Mouse (Mus musculus) erythroblast, embryonic 14.5 days (primary cell): ENCODE results near the gene Gpr157. TPM values are rescaled to one million over a fixed set of nuclear protein-coding genes. Genes with fewer than 3 reads are reported as not detected.

Experiments used
- H3K27me3 ChIP-seq: 2 replicates; pipeline ENCODE4 v1.6.1; 2012; ENCODE audit warnings: inconsistent platforms; ENCODE audit not compliant: control insufficient read depth
- H3K36me3 ChIP-seq: 2 replicates; pipeline ENCODE4 v1.6.1; 2012; ENCODE audit warnings: mild to moderate bottlenecking, inconsistent platforms; ENCODE audit not compliant: control insufficient read depth
- H3K4me1 ChIP-seq: 2 replicates; pipeline ENCODE4 v1.6.1; 2012; ENCODE audit warnings: inconsistent platforms; ENCODE audit not compliant: control insufficient read depth
- H3K4me3 ChIP-seq: replicated peaks from 2 replicates; pipeline ENCODE3; 2012; ENCODE audit warnings: moderate library complexity, mild to moderate bottlenecking, inconsistent platforms
- H3K9me3 ChIP-seq: 2 replicates; pipeline ENCODE4 v1.6.1; 2012; ENCODE audit warnings: low read length, inconsistent platforms, mixed read lengths; ENCODE audit not compliant: control insufficient read depth
- GATA1 ChIP-seq: IDR thresholded peaks from 2 replicates; pipeline ENCODE4 v1.6.1; 2012; ENCODE audit warnings: low read length, inconsistent platforms, mixed read lengths
- TAL1 ChIP-seq: IDR thresholded peaks from 3 replicates; pipeline ENCODE4 v1.6.1; 2012; ENCODE audit warnings: low read length, inconsistent platforms, mixed read lengths
- polyA plus RNA-seq: library from polyadenylated mRNA; stranded (reverse); fragments of >175 nt; gene quantifications from 2 replicates; pipeline ENCODE4 v1.2.3, GENCODE M21; 2012

Gene Gpr157
- polyA plus RNA-seq, 1 experiment = 0.01 TPM

DNA sequence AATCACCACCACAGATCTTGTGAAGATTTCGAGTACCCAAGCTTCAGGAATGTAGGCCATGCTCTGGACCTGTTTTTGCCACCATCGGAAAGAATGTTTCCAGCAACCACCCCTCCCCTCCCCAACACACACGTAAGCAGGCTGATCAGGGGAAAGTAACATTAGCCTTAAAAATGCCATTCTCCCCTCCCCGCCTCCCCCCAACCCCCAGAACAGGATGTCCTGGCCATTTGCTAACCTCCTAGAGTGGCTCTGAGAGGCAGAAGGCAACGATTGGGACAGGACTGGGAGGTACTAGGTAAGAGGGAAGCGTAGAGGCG, 364 bp upstream of the Gpr157 start:
- peaks cover 16% of the 10 kb centered on the region for H3K4me1 ChIP-seq
- peak overlapping the region; percentile 53 for H3K4me3 ChIP-seq
- H3K27me3 ChIP-seq = peaks cover 25% of the 10 kb centered on the region

DNA sequence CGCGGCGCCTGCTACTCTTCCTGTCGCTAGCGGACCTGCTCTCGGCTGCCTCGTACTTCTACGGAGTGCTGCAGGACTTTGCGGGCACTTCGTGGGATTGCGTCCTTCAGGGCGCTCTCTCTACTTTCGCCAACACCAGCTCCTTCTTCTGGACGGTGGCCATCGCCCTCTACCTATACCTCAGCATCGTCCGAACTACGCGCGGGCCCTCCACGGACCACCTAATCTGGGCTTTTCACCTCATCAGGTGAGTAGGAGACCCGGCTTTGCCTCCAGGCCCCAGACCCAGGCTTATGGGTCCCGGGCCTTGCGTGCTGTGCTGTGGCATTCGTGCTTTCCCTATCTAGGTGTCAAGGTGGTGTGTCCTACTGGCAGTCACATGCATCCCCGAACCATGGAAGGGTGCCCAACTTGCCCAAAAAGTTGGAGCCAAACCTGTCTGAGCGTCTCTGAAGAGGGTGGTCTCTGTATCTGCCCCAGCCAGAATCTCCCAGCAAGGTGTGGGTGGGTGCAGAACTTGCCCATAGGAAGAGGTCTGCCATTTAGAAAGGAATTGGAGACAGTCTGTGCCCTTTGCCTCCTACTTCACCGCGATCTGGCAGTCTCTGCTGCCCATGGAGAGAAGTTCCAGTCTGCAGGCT, 845 bp downstream of the Gpr157 start:
- H3K36me3 ChIP-seq = no peaks in the 10 kb centered on the region
- 0 out of 2 replicates have a peak, but pooled peaks cover 2% of the 10 kb centered on the region for H3K9me3 ChIP-seq
- peaks cover 16% of the 10 kb centered on the region for H3K4me1 ChIP-seq
- TF ChIP-seq GATA1 (no peak), TAL1 (no peak)
- peak overlapping the region; percentile 53 for H3K4me3 ChIP-seq
- peaks cover 25% of the 10 kb centered on the region for H3K27me3 ChIP-seq

More for the DNA sequence above, 364 bp upstream of the Gpr157 start:
- TF ChIP-seq TAL1 = no peak
- TF ChIP-seq GATA1 = no peak
- 0 out of 2 replicates have a peak, but pooled peaks cover 2% of the 10 kb centered on the region for H3K9me3 ChIP-seq
- H3K36me3 ChIP-seq = no peaks in the 10 kb centered on the region

DNA sequence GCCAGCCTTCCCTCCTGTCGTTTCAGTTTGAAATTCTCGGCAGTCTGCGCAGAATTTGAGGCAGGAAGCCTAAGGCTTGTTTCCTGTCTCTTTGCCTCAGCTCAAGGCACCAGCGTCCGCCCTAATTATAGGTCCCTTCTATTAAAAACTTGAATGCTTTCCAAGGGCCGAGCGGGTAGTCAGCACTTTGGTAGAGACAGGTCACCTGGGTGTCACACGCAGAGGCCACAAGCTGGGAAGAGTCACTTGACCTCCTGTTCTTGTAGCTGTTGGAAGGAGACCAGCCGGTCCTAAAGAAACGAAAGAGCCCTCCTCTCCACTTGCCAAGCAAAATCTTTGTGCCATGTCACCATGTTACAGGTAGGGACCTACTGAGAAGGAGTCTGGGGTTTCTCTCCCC, 2.0 kb downstream of the Gpr157 start:
- H3K9me3 ChIP-seq = 0 out of 2 replicates have a peak, but pooled peaks cover 2% of the 10 kb centered on the region
- TF ChIP-seq GATA1 (no peak), TAL1 (no peak)
- H3K4me1 ChIP-seq = peaks cover 16% of the 10 kb centered on the region
- H3K36me3 ChIP-seq = no peaks in the 10 kb centered on the region
- H3K4me3 ChIP-seq = no peak overlapping the region
- peaks cover 25% of the 10 kb centered on the region for H3K27me3 ChIP-seq

DNA sequence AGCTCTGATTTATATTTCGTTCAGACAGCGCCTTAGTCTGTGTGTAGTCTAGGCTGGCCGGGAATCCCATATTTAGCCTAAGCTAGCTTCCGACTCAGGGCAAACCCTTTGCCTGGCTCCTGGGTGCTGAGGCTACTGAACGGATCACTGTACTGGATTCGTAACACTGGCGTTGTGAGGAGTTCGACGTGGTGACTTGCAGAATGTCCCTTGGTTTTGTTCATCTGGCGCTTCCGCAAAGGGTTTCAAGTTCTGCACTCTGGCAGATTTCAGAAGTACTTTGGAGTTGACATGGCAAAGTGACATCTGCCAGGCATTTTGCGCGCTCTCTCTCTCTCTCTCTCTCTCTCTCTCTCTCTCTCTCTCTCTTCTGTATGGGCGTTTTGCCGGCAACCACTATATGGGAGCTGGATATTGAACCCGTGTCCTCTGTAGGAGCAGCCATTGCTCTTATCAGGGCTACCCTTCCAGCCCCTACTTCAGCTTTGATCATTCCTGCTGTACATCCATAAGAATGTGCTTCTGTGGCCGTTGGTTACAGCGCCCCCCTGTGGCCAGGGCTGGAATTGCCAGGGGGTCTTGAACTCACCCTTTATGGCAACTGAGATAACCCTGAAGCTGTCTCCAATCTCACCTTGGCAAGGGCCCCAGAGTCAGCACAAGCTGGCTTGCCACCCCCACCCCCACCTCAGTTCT, 4.9 kb downstream of the Gpr157 start:
- Histone ChIP-seq H3K4me3 (no peak overlapping the region), H3K36me3 (no peaks in the 10 kb centered on the region), H3K9me3 (no peaks in the 10 kb centered on the region), H3K4me1 (peaks cover 13% of the 10 kb centered on the region), H3K27me3 (peaks cover 25% of the 10 kb centered on the region)
- TF ChIP-seq TAL1 = no peak
- TF ChIP-seq GATA1 = no peak

DNA sequence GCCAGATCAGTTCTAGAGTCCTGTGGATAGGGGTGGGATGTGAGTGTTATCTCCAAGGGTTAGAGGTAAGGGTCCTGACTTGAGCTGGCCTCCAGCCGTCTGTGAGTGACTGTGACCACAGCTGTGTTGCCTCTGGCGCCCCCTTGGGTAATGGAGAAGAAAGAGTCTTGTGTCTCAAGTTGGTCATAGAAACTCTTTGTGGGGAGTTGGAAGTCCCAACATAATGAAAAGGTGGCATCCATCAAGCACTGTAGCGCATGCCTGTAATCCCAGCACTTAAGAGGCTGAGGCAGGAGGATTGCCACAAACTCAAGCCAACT, 5.4 kb downstream of the Gpr157 start:
- no peak overlapping the region for H3K4me3 ChIP-seq
- H3K9me3 ChIP-seq = no peaks in the 10 kb centered on the region
- H3K36me3 ChIP-seq = no peaks in the 10 kb centered on the region
- TF ChIP-seq GATA1 (no peak), TAL1 (no peak)
- H3K27me3 ChIP-seq = peaks cover 24% of the 10 kb centered on the region
- peaks cover 8% of the 10 kb centered on the region for H3K4me1 ChIP-seq

DNA sequence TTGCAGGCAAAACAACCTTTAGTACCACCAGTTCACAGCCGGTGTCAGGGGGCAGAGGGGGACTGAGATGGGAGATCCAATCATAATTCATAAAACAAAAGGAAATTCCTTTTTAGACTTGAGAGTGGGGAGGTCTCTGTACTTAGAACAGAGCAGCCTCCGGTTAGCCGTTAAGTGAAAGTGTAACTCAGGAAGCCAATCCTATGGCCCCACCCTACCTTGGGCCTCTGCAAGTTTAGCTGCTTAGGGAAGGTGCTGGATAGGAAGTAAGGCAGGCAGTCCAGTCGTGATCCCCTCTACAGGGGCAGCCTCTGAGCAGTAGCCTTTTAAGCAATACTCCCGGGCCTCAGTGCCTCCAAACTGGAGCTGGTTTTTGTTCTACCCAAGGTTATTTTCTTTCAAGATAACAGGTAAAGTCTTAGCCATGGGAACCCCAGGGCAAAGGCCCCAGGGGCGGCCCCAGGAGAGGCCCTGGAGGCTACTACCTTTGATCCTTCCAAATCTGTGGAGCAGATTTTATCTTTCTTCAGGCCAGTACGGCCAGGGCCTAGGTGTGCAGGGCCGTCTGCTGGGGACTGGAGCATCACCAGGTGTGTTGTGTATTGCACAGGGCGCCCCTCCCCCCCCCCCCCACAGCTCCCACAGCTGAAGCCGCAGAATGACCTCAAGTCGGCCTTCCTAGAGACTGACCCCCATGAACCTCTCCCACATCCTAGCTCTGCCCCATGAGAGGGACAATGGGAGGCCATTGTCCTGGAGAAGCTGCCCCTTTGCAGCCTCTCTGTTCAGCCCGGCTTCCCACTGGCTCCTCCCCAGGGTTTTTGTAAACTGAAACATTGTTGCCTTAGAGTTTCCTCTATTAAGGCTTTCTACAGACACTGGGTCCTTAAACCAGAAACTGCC, 6.6 kb downstream of the Gpr157 start:
- TF ChIP-seq TAL1 = no peak
- no peak for TF ChIP-seq GATA1
- Histone ChIP-seq H3K36me3 (no peaks in the 10 kb centered on the region), H3K4me3 (no peak overlapping the region), H3K9me3 (no peaks in the 10 kb centered on the region), H3K4me1 (no peaks in the 10 kb centered on the region), H3K27me3 (peaks cover 13% of the 10 kb centered on the region)

DNA sequence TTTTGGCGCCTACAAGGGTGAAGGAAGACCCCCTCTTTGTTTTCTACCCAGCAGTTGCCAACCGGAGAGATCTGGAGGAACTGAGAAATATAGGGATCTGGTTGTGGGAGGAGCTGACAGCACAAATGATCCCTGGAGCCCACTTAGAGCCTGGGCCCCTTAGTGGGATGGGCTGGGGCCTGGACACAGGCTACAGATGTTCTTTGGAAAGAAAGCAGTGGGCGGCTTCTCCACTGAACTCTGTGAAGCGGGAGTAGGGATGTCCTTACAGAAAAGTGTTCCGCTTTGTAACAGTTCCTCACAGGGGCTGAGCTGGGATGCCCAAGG, 7.3 kb downstream of the Gpr157 start:
- Histone ChIP-seq H3K4me1 (no peaks in the 10 kb centered on the region), H3K36me3 (no peaks in the 10 kb centered on the region), H3K27me3 (peaks cover 7% of the 10 kb centered on the region), H3K4me3 (no peak overlapping the region), H3K9me3 (no peaks in the 10 kb centered on the region)
- TF ChIP-seq TAL1 (no peak), GATA1 (no peak)

DNA sequence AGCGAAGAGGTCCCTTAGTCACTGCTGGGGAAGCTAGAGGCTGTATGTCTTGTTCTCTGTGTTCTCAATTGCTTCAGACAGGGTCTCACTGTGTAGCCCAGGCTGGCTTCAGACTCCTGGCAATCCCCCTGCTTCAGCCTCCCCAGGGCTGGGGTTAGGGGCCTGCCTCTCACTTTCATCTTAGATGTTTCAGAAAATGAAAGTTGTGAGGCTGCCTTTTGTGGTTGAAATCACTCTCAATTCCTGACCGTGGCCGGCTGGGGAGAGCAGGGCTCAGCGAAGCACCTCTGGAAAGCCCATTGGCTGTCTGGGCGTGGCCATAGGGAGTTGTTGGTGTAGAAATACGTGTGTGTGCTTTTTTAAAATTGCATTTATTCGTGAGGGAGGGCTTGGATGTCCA, 9.1 kb downstream of the Gpr157 start:
- no peak for TF ChIP-seq GATA1
- no peaks in the 10 kb centered on the region for H3K9me3 ChIP-seq
- H3K36me3 ChIP-seq = no peaks in the 10 kb centered on the region
- H3K4me1 ChIP-seq = no peaks in the 10 kb centered on the region
- no peak overlapping the region for H3K4me3 ChIP-seq
- 0 out of 2 replicates have a peak, but pooled peaks cover 2% of the 10 kb centered on the region for H3K27me3 ChIP-seq

DNA sequence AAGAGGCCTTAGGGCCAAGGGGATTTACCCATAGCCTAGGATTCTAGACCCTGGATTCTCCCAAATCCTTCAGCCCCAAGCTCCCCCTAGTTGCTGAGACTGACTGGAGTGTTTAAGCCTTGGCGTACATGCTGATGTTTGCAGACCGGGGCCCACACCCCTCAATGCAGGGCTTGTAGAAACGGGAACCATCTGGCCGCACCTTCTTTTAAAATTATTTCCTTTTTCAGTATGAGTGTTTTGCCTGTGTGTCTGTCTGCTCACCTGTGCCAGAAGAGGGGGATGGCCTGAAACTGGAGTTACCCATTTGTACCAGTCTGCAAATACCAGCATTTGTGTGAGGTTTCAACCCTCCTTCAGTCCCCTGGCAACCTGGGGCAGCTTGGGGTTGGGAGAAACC, 10.7 kb downstream of the Gpr157 start:
- Histone ChIP-seq H3K27me3 (no peaks in the 10 kb centered on the region), H3K4me1 (no peaks in the 10 kb centered on the region), H3K36me3 (no peaks in the 10 kb centered on the region), H3K9me3 (no peaks in the 10 kb centered on the region), H3K4me3 (no peak overlapping the region)
- no peak for TF ChIP-seq GATA1
- no peak for TF ChIP-seq TAL1
